Mouse (Mus musculus): ENCODE measurements around the gene Bdh1.

GRCm38 (mm10) chr16:31506665-31507456, 84.8 kb downstream of the Bdh1 start:
- TF ChIP-seq CTCF (IDR thresholded peaks at IDR 0.05; ENCODE audit: control insufficient read depth, insufficient read depth, insufficient read length) (no peak), CEBPB (IDR thresholded peaks at IDR 0.05; ENCODE audit: low read depth) (no peak), MAX (IDR thresholded peaks at IDR 0.05) (no peak), USF1 (IDR thresholded peaks at IDR 0.05; ENCODE audit: low read depth) (no peak)

Measured in C2C12 (cell line).